Mouse (Mus musculus) left cerebral cortex, adult 2 months (tissue): ENCODE measurements around the gene Slc12a7. TPM values are rescaled to one million over a fixed set of nuclear protein-coding genes. Genes with fewer than 3 reads are reported as not detected.

Experiments used
- DNase-seq, 2 experiments: peaks; one replicate each; pipeline ENCODE4 v3.0.0; 2021 to 2022; ENCODE audit warnings: low spot score in 2 of 2, mixed read lengths in 1 of 2; ENCODE audit errors: extremely low spot score in 1 of 2
- H3K27ac ChIP-seq: fragments of 200-600 bp; 2 replicates; pipeline ENCODE4 v1.8.1; 2022
- H3K4me3 ChIP-seq: fragments of 200-600 bp; 2 replicates; pipeline ENCODE4 v1.8.1; 2022
- CTCF ChIP-seq: fragments of 200-600 bp; IDR thresholded peaks from 2 replicates; pipeline ENCODE4 v1.8.1; 2022; ENCODE audit warnings: antibody characterized with exemption, mild to moderate bottlenecking, moderate library complexity
- intact Hi-C: fragments of 180-260 bp; cut with DNase I; formaldehyde crosslinking; loops from one replicate; pipeline ENCODE4 v1.15.1; 2025
- total RNA-seq, 2 experiments: library from RNA; stranded (reverse); gene quantifications; 2 replicates each; pipeline ENCODE4 v1.2.3; 2021

The Slc12a7 gene
- total RNA-seq, 2 experiments from 2014 or later: 2.4 to 4.8 TPM

- intact Hi-C loops: no loop called here
- TF ChIP-seq CTCF: no peak
- H3K4me3 ChIP-seq: no peak overlapping the region
Measured at GRCm38 (mm10) chr13:73803450-73804178, 70.7 kb downstream of the Slc12a7 start.

GRCm38 (mm10) chr13:73804914-73805313, 72.0 kb downstream of the Slc12a7 start:
- TF ChIP-seq CTCF: no peak
- Histone ChIP-seq H3K27ac (no peak overlapping the region), H3K4me3 (no peak overlapping the region)
- intact Hi-C loops: no loop called here
- no peak for DNase-seq

More at GRCm38 (mm10) chr13:73803450-73804178, 70.7 kb downstream of the Slc12a7 start:
- H3K27ac ChIP-seq: no peak overlapping the region
- peak in 1 of 2 experiments; percentile 14 for DNase-seq

DNA sequence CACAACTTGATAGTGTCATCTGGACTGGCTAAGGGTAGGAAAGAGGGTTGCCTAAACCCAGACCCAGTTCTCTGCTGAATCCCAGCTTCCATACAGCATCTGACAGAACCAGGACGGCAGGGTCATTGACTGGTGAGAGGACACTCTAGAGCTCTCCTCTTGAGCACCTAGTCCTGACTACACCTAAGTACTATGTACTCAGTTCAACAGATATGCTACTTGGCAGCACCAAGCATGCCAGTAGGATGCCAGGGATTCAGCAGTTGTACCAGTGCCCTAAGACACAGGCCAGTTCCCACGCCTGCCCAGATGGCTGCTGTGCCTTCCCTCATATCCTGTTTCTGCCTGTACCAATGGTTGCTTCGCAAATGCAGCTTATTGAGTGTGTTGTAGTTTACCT, 80.0 kb downstream of the Slc12a7 start:
- Histone ChIP-seq H3K27ac (no peak overlapping the region), H3K4me3 (no peak overlapping the region)
- no peak for TF ChIP-seq CTCF
- no peak for DNase-seq
- intact Hi-C loops: no loop called here

- no peak for DNase-seq
- Histone ChIP-seq H3K27ac (no peak overlapping the region), H3K4me3 (no peak overlapping the region)
- no peak for TF ChIP-seq CTCF
- intact Hi-C loops: no loop called here
Measured at GRCm38 (mm10) chr13:73814181-73814580, 81.3 kb downstream of the Slc12a7 start.

GRCm38 (mm10) chr13:73816338-73816737, 83.4 kb downstream of the Slc12a7 start:
- no peak for DNase-seq
- intact Hi-C loops: no loop called here
- no peak for TF ChIP-seq CTCF
- H3K27ac ChIP-seq: no peak overlapping the region
- H3K4me3 ChIP-seq: no peak overlapping the region

GRCm38 (mm10) chr13:73818921-73819320, 86.0 kb downstream of the Slc12a7 start:
- intact Hi-C loops: no loop called here
- DNase-seq: no peak
- no peak for TF ChIP-seq CTCF
- H3K4me3 ChIP-seq: no peak overlapping the region
- H3K27ac ChIP-seq: no peak overlapping the region

GRCm38 (mm10) chr13:73821251-73821650, 88.4 kb downstream of the Slc12a7 start:
- no peak overlapping the region for H3K4me3 ChIP-seq
- DNase-seq: no peak
- H3K27ac ChIP-seq: no peak overlapping the region
- intact Hi-C loops: loop anchor here (5.0 kb wide), 1 partner anchor 174 kb away; no protein-coding TSS in a partner anchor
- no peak for TF ChIP-seq CTCF

DNA sequence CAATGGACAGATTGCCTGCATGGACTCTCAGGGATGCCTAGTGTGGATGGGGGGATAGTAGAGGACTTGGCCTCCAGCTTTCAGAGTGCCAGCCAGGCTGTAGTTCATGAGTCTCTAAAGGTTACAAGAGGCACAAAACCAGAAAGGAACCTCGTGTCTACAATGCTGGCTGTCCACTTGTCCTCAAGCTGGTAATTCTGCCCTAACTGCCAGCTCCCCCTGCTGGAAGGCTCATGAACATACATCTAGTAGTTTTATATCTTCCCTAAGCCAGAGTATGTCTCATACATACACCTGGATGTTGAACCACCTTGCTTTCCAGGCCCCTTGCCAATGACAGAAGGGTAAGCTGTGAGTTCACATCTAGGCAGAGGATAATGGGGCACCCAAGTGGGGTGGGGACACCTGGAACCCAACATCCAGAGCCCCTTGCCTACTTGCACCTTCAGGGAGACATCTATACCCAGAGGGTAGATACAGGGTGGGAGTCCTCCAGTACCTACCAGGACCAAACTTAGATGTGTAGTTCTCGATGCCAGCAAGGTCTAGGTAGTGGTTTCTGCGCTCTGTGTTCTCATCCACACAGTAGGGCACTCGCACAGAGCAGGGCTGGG, 89.4 kb downstream of the Slc12a7 start:
- H3K27ac ChIP-seq: no peak overlapping the region
- DNase-seq: peak; percentile 34 to 56
- H3K4me3 ChIP-seq: no peak overlapping the region
- intact Hi-C loops: loop anchor here (1.0 to 5.0 kb wide), 2 partner anchors 104 to 175 kb away; no protein-coding TSS in a partner anchor
- peak; percentile 83 for TF ChIP-seq CTCF

GRCm38 (mm10) chr13:73823711-73824110, 90.8 kb downstream of the Slc12a7 start:
- TF ChIP-seq CTCF: no peak
- H3K27ac ChIP-seq: no peak overlapping the region
- intact Hi-C loops: loop anchor here (5.0 kb wide), 1 partner anchor 176 kb away; no protein-coding TSS in a partner anchor
- no peak for DNase-seq
- H3K4me3 ChIP-seq: no peak overlapping the region

GRCm38 (mm10) chr13:73827243-73827642, 94.3 kb downstream of the Slc12a7 start:
- intact Hi-C loops: no loop called here
- no peak for TF ChIP-seq CTCF
- Histone ChIP-seq H3K27ac (no peak overlapping the region), H3K4me3 (no peak overlapping the region)
- no peak for DNase-seq

GRCm38 (mm10) chr13:73831486-73831885, 98.6 kb downstream of the Slc12a7 start:
- peak; percentile 94 for TF ChIP-seq CTCF
- Histone ChIP-seq H3K27ac (no peak overlapping the region), H3K4me3 (no peak overlapping the region)
- peak; percentile 42 to 70 for DNase-seq
- intact Hi-C loops: loop anchor here (1.0 kb wide), 1 partner anchor 76 kb away; no protein-coding TSS in a partner anchor

GRCm38 (mm10) chr13:73833809-73834208, 100.9 kb downstream of the Slc12a7 start:
- no peak for TF ChIP-seq CTCF
- no peak for DNase-seq
- intact Hi-C loops: no loop called here
- H3K27ac ChIP-seq: no peak overlapping the region
- no peak overlapping the region for H3K4me3 ChIP-seq

- no peak overlapping the region for H3K27ac ChIP-seq
- intact Hi-C loops: no loop called here
- H3K4me3 ChIP-seq: no peak overlapping the region
- no peak for DNase-seq
- TF ChIP-seq CTCF: no peak
Measured at GRCm38 (mm10) chr13:73835791-73836190, 102.9 kb downstream of the Slc12a7 start.
